Mouse (Mus musculus): ENCODE data around the gene Dscam. TPM values are rescaled to one million over a fixed set of nuclear protein-coding genes. Genes with fewer than 3 reads are reported as not detected.

The Dscam gene
- polyA plus RNA-seq, 1 experiment from 2014 or later: 2.1 TPM

GRCm38 (mm10) chr16:96912836-96913235, 257.7 kb downstream of the Dscam start:
- no peaks in the 10 kb centered on the region for H3K4me1 ChIP-seq
- H3K27ac ChIP-seq: no peak overlapping the region
- H3K27me3 ChIP-seq (replicated peaks): no peaks in the 10 kb centered on the region
- no peak overlapping the region for H3K4me2 ChIP-seq (replicated peaks)
- ATAC-seq (ENCODE audit: low FRiP score, low read depth): no peak
- H3K36me3 ChIP-seq: no peaks in the 10 kb centered on the region
- H3K9me3 ChIP-seq: no peaks in the 10 kb centered on the region
- 60% methylated on average over 7 of the region's 7 CpGs for WGBS
- no peak overlapping the region for H3K9ac ChIP-seq
- no peak overlapping the region for H3K4me3 ChIP-seq

- Histone ChIP-seq H3K4me3 (no peak overlapping the region), H3K4me2 (replicated peaks) (no peak overlapping the region), H3K4me1 (no peaks in the 10 kb centered on the region), H3K27me3 (replicated peaks) (no peaks in the 10 kb centered on the region), H3K9me3 (no peaks in the 10 kb centered on the region), H3K36me3 (no peaks in the 10 kb centered on the region), H3K9ac (no peak overlapping the region), H3K27ac (no peak overlapping the region)
- ATAC-seq (ENCODE audit: low FRiP score, low read depth): no peak
- 97% methylated on average over 2 of the region's 2 CpGs for WGBS
Observed at GRCm38 (mm10) chr16:96912103-96912502, 258.4 kb downstream of the Dscam start.

- Histone ChIP-seq H3K27ac (no peak overlapping the region), H3K4me2 (replicated peaks) (no peak overlapping the region), H3K4me1 (no peaks in the 10 kb centered on the region), H3K9me3 (no peaks in the 10 kb centered on the region), H3K36me3 (no peaks in the 10 kb centered on the region), H3K9ac (no peak overlapping the region), H3K4me3 (no peak overlapping the region), H3K27me3 (replicated peaks) (no peaks in the 10 kb centered on the region)
- no peak for ATAC-seq (ENCODE audit: low FRiP score, low read depth)
- WGBS: 72% methylated on average over 4 of the region's 4 CpGs
Observed at GRCm38 (mm10) chr16:96910405-96911164, 260.0 kb downstream of the Dscam start.

GRCm38 (mm10) chr16:96907818-96908217, 262.7 kb downstream of the Dscam start:
- Histone ChIP-seq H3K4me3 (no peak overlapping the region), H3K27me3 (replicated peaks) (no peaks in the 10 kb centered on the region), H3K9ac (no peak overlapping the region), H3K9me3 (no peaks in the 10 kb centered on the region), H3K27ac (no peak overlapping the region), H3K4me1 (peaks cover 6% of the 10 kb centered on the region; the same call in 1 of the 2 replicates), H3K36me3 (no peaks in the 10 kb centered on the region), H3K4me2 (replicated peaks) (no peak overlapping the region)
- ATAC-seq (ENCODE audit: low FRiP score, low read depth): no peak
- 89% methylated on average over 1 of the region's 1 CpGs for WGBS

GRCm38 (mm10) chr16:96907081-96907480, 263.5 kb downstream of the Dscam start:
- Histone ChIP-seq H3K9me3 (no peaks in the 10 kb centered on the region), H3K27ac (no peak overlapping the region), H3K4me2 (replicated peaks) (no peak overlapping the region), H3K4me1 (peaks cover 6% of the 10 kb centered on the region; the same call in 1 of the 2 replicates), H3K36me3 (no peaks in the 10 kb centered on the region), H3K4me3 (no peak overlapping the region), H3K27me3 (replicated peaks) (no peaks in the 10 kb centered on the region), H3K9ac (no peak overlapping the region)
- WGBS: 97% methylated on average over 1 of the region's 1 CpGs
- no peak for ATAC-seq (ENCODE audit: low FRiP score, low read depth)

- ATAC-seq (ENCODE audit: low FRiP score, low read depth): no peak
Observed at GRCm38 (mm10) chr16:96906630-96907029, 263.9 kb downstream of the Dscam start.

GRCm38 (mm10) chr16:96904761-96905160, 265.8 kb downstream of the Dscam start:
- no peak overlapping the region for H3K4me3 ChIP-seq
- no peak for ATAC-seq (ENCODE audit: low FRiP score, low read depth)
- 60% methylated on average over 2 of the region's 2 CpGs for WGBS
- no peaks in the 10 kb centered on the region for H3K9me3 ChIP-seq
- H3K27me3 ChIP-seq (replicated peaks): no peaks in the 10 kb centered on the region
- peaks cover 6% of the 10 kb centered on the region; the same call in 1 of the 2 replicates for H3K4me1 ChIP-seq
- H3K4me2 ChIP-seq (replicated peaks): no peak overlapping the region
- no peak overlapping the region for H3K9ac ChIP-seq
- no peaks in the 10 kb centered on the region for H3K36me3 ChIP-seq
- H3K27ac ChIP-seq: no peak overlapping the region

More at GRCm38 (mm10) chr16:96906630-96907029, 263.9 kb downstream of the Dscam start:
- H3K4me3 ChIP-seq: no peak overlapping the region
- H3K4me2 ChIP-seq (replicated peaks): no peak overlapping the region
- no peaks in the 10 kb centered on the region for H3K36me3 ChIP-seq
- WGBS: 90% methylated on average over 2 of the region's 2 CpGs
- no peak overlapping the region for H3K27ac ChIP-seq
- H3K9me3 ChIP-seq: no peaks in the 10 kb centered on the region
- no peak overlapping the region for H3K9ac ChIP-seq
- H3K4me1 ChIP-seq: peaks cover 6% of the 10 kb centered on the region; the same call in 1 of the 2 replicates
- no peaks in the 10 kb centered on the region for H3K27me3 ChIP-seq (replicated peaks)

- Histone ChIP-seq H3K4me1 (peaks cover 6% of the 10 kb centered on the region; the same call in 1 of the 2 replicates), H3K4me3 (no peak overlapping the region), H3K9me3 (no peaks in the 10 kb centered on the region), H3K27ac (no peak overlapping the region), H3K27me3 (replicated peaks) (no peaks in the 10 kb centered on the region), H3K9ac (no peak overlapping the region), H3K36me3 (no peaks in the 10 kb centered on the region), H3K4me2 (replicated peaks) (no peak overlapping the region)
- 16% methylated on average over 2 of the region's 2 CpGs for WGBS
- peak; percentile 53; the same call in 1 of the 2 replicates for ATAC-seq (ENCODE audit: low FRiP score, low read depth)
Observed at GRCm38 (mm10) chr16:96904359-96904758, 266.2 kb downstream of the Dscam start.

- Histone ChIP-seq H3K36me3 (no peaks in the 10 kb centered on the region), H3K27me3 (replicated peaks) (no peaks in the 10 kb centered on the region)
Observed at GRCm38 (mm10) chr16:96902596-96902995, 268.0 kb downstream of the Dscam start.

GRCm38 (mm10) chr16:96901234-96902014, 269.1 kb downstream of the Dscam start:
- H3K27me3 ChIP-seq (replicated peaks): no peaks in the 10 kb centered on the region
- 80% methylated on average over 3 of the region's 3 CpGs for WGBS
- peaks cover 6% of the 10 kb centered on the region; the same call in 1 of the 2 replicates for H3K4me1 ChIP-seq
- ATAC-seq (ENCODE audit: low FRiP score, low read depth): no peak
- H3K9me3 ChIP-seq: no peaks in the 10 kb centered on the region
- H3K9ac ChIP-seq: no peak overlapping the region
- H3K4me2 ChIP-seq (replicated peaks): no peak overlapping the region
- H3K4me3 ChIP-seq: no peak overlapping the region
- H3K27ac ChIP-seq: no peak overlapping the region
- no peaks in the 10 kb centered on the region for H3K36me3 ChIP-seq

More at GRCm38 (mm10) chr16:96902596-96902995, 268.0 kb downstream of the Dscam start:
- Histone ChIP-seq H3K27ac (no peak overlapping the region), H3K4me2 (replicated peaks) (no peak overlapping the region), H3K4me1 (peaks cover 6% of the 10 kb centered on the region; the same call in 1 of the 2 replicates), H3K9me3 (no peaks in the 10 kb centered on the region), H3K4me3 (no peak overlapping the region), H3K9ac (no peak overlapping the region)
- no peak for ATAC-seq (ENCODE audit: low FRiP score, low read depth)

- Histone ChIP-seq H3K36me3 (no peaks in the 10 kb centered on the region), H3K4me1 (peaks cover 1% of the 10 kb centered on the region; the same call in 1 of the 2 replicates)
- ATAC-seq (ENCODE audit: low FRiP score, low read depth): no peak
Observed at GRCm38 (mm10) chr16:96899329-96899728, 271.2 kb downstream of the Dscam start.

GRCm38 (mm10) chr16:96896510-96897133, 273.9 kb downstream of the Dscam start:
- Histone ChIP-seq H3K9ac (no peak overlapping the region), H3K27me3 (replicated peaks) (no peaks in the 10 kb centered on the region), H3K4me2 (replicated peaks) (no peak overlapping the region), H3K4me1 (no peaks in the 10 kb centered on the region), H3K27ac (no peak overlapping the region), H3K36me3 (no peaks in the 10 kb centered on the region), H3K9me3 (no peaks in the 10 kb centered on the region), H3K4me3 (no peak overlapping the region)
- WGBS: 53% methylated on average over 10 of the region's 10 CpGs
- ATAC-seq (ENCODE audit: low FRiP score, low read depth): no peak

More at GRCm38 (mm10) chr16:96899329-96899728, 271.2 kb downstream of the Dscam start:
- Histone ChIP-seq H3K4me3 (no peak overlapping the region), H3K9me3 (no peaks in the 10 kb centered on the region), H3K27ac (no peak overlapping the region), H3K9ac (no peak overlapping the region), H3K4me2 (replicated peaks) (no peak overlapping the region), H3K27me3 (replicated peaks) (no peaks in the 10 kb centered on the region)
